Mouse (Mus musculus): ENCODE results near the gene Bcl2l13.
"Not testable (repeated sequence)": the region's sequence is repeated elsewhere in the genome, so short reads cannot be mapped to it uniquely, and the experiment has no call there.

The Bcl2l13 gene

DNA sequence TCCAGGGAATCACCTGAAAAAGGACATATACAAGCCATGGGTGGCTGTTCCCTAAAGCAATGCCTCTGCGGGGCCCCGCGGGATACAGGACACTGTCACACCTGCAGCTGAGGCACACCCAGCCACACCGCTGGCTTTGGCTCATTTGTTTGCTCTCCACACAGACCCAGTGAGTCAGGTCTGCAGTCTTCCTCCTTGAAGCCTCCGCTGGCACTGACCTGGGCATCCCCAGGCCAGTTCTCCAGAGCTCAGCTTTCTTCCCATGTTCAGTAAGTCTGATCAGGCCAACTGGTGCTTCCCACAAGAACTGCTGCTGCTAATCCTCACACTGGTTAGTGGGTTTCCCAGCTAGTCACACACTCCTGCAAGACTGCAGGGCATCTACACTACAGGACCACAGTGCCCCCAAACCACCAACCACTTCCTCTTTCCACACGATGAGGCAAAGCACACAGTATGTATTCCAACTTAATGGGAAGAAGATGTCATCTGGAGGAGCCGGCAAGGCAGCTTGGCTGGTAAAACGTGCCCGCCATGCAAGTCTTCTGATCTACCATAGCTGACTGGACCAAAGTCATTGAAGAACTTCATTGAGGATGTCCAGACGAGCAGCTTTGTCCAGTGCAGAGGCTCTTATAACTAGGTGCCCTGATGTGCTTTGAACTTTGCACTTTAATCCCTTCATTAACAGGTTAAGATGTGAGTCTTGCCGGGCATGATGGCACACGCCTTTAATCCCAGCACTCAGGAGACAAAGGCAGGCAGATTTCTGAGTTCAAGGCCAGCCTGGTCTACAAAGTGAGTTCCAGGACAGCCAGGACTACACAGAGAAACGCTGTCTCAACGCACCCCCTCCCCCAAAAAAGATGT is 66.0 kb downstream of the Bcl2l13 start:
- DNase-seq (ENCODE audit: low spot score in 2 of 2), result no peak

DNA sequence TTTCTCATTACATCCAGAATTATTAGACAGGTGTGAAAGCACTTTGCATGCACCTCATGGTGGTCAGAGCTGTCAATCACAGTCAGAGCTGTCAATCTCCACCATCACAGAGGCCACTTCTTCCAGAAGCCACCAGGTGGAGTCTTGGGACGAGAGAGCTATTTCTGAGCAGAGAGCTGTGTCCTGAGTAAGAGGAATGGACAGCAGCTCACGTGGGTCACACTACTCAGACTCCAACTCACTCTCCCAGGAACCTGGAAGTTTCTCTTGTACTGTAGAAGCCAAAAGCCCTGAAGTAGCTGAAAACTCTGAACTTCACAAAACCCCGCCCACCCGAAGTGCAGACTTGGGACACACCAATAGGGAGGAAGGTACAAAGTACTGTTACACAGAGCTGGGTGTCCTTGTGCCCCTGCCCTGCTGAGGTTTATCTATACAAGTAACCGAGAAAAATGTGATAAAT is 67.5 kb downstream of the Bcl2l13 start:
- no peak for DNase-seq (ENCODE audit: low spot score in 2 of 2)

DNA sequence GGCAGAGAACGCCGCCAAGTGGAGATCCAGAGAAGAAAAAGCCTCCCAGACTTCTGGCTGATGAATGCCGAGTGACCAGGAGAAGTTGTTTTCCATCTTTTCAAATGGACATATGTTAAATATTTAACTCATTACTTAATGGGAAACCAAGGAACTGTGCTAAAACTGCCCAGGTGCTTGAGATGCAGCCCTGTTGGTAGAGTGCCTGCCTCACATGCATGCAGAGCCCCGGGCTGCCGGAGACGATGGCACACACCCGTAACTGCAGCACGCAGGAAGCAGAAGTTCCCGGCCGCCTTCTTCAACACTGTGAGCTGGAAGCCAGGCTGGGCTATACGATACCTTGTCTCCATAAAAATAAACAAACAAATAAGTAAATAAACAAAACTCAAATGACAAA is 67.9 kb downstream of the Bcl2l13 start:
- no peak for DNase-seq (ENCODE audit: low spot score in 2 of 2)

GRCm38 (mm10) chr6:120905111-120905510 is 69.1 kb downstream of the Bcl2l13 start:
- DNase-seq (ENCODE audit: low spot score in 2 of 2), result no peak

- DNase-seq (ENCODE audit: low spot score in 2 of 2), result no peak
These were observed 70.5 kb downstream of the Bcl2l13 start for GRCm38 (mm10) chr6:120906521-120906920.

GRCm38 (mm10) chr6:120907876-120908597 is 72.0 kb downstream of the Bcl2l13 start:
- DNase-seq (ENCODE audit: low spot score in 2 of 2), result not testable (repeated sequence)

- DNase-seq (ENCODE audit: low spot score in 2 of 2), result no peak
These were observed 73.5 kb downstream of the Bcl2l13 start for GRCm38 (mm10) chr6:120909501-120909900.

GRCm38 (mm10) chr6:120911213-120912007 is 75.4 kb downstream of the Bcl2l13 start:
- peak in 1 of 2 experiments; percentile 20 for DNase-seq (ENCODE audit: low spot score in 2 of 2)

DNA sequence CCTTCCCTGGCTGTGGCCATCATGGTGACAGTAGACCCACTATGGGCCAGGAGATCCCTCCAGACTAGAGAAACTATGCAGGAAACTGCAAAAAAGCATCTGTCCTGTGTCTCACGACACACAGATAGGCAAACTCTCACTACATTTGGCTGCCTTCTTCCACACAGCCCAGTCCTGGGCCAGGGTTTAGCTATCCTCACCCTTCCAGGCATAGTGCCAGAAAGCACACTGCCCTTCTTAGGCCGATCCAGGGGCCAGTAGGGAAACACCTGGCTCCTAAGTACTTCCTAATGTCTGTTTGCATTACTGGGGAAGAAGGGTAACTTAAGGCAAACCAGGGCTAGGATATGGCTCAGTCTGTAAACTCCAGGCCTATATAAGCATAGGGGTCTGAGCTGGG is 76.9 kb downstream of the Bcl2l13 start:
- DNase-seq (ENCODE audit: low spot score in 2 of 2), result no peak

DNA sequence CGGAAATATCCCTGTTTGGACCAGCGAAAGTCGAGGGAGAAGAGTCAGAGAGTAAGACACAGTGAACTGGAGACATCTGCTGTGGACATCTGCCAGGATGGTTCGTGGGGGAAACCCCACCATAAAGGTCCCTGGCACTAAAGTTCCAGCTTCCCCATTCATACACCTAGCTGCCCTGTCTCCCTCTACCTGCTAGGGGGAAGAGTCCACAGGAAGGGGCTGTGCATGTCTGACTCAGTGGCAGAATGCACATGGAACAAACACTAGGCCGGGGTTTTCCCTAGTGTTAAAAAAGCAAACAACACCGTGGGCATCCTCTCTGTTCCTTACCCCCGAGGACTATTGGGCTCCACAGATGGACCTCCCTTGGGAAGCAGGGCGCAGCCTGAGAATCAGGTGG is 77.8 kb downstream of the Bcl2l13 start:
- no peak for DNase-seq (ENCODE audit: low spot score in 2 of 2)

- DNase-seq (ENCODE audit: low spot score in 2 of 2), result no peak
These were observed 78.5 kb downstream of the Bcl2l13 start for GRCm38 (mm10) chr6:120914533-120914910.

DNA sequence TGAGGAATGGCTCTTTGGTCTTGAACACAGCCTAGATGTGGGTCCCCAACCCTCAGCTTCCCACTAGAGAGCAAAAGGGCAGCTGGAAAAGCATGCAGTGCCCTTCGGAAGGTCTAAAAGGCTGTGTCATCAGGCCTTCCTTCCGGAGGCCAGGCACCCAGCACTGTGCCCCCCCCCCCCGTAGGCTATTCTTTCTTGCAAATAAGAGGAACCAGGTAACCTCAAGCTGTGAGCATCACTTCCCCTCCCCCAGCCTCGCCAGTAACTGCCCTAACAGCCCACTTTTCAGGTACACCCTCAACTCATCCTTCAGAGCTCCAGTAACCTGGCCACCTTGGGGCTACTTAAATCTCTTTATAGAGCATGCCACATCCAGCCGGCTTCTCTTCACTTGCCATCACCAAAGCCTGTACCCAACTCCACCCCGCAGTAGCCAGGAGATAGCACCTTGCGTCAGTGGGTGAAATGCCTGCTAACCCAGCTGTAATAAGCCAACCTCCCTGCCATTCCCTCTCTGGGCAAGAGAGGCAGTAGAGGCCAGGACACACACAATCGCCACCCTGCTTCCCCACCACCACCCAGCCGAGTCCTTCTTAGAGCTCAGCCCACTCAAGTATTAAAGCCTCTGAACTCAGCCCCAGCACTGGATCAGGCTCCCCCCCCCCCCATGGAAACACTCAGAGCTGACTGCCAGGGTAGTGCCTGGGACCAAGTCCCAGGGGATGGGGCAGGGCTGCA is 79.1 kb downstream of the Bcl2l13 start:
- no peak for DNase-seq (ENCODE audit: low spot score in 2 of 2)

DNA sequence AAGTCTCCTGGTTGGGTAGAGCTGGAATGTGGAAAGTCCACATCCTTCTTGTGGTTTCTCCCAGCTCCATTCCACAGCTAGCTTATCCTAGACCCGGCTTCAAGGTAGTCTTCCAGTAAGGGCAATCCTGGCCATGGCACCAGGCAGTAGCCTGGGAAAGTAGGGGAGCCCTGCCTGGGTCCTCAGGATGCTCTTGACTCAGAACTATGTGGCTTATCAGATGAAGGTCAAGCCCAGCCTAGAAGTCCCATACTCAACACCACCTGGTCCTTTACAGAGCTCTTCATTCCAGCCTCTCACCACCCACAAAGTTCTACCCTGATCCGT is 79.6 kb downstream of the Bcl2l13 start:
- DNase-seq (ENCODE audit: low spot score in 2 of 2), result no peak

GRCm38 (mm10) chr6:120916074-120916971 is 80.3 kb downstream of the Bcl2l13 start, which contains the start of gene Bid:
TSS of gene Bid (minus strand) at chr6:120916853.
- DNase-seq (ENCODE audit: low spot score in 2 of 2), result peak; percentile 92

DNA sequence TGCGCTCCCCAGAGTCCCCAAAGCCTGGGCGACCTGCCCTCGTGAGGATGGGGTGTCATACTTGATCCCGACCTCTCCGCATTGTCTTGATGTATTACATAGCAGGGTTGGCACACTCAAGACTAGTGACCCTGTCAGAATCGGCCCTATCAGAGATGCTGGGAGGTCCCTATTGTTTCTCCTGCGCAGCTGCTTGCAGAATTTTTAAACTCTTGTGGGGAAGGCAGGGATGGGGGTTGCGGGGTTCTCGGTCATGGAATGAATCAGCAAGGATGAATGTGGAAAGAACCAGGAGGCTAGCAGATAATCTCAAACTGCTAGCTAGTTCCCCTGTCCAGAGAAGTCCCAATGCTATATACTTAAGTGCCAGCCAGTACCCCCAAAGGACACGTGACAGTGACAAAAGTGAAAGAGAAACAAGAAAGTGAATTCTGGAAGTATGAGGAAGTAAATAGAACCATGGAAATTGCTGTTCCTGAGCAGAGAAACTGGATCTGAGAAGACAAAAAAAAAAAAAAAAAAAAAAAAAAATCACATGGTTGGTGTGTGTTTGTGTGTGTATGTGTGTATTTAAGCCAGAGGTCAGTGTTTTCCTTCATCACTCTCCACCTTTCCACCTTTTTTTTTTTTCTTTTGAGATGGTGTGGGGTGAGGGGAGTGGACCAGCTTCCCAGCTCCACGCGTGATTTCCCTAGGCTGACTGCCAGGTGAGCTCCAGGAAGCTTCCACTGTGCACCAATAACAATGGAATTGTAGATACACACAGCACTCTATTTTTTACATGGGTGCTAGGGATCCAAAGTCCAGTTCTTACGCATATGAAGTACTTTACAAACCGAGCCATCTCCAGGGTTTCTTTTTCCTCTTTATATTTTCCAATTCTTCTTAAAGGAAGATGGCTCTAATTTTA is 81.2 kb downstream of the Bcl2l13 start:
- DNase-seq (ENCODE audit: low spot score in 2 of 2), result not testable (repeated sequence)

- DNase-seq (ENCODE audit: low spot score in 2 of 2), result no peak
These were observed 82.0 kb downstream of the Bcl2l13 start for GRCm38 (mm10) chr6:120917975-120918374.

DNA sequence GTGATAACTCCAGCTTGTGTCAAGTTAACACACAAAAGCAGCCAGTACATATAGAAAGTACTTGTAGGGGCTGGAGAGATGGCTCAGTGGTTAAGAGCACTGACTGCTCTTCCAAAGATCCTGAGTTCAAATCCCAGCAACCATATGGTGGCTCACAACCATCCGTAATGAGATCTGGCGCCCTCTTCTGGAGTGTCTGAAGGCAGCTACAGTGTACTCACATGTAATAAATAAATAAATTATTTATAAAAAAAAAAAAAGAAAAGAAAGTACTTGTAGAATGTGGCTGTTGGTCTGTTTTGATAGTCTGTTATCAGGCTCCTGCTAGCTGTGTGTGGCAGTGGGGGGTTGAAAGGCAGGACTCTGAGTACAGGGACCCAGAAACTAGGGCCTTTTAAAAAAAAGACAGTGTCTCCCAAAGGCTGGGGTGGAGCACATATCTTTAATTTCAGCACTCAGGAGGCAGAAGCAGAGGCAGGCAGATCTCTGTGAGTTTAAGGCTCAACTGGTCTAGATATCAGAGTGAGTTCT is 88.8 kb downstream of the Bcl2l13 start:
- not testable (repeated sequence) for DNase-seq (ENCODE audit: low spot score in 2 of 2)

DNA sequence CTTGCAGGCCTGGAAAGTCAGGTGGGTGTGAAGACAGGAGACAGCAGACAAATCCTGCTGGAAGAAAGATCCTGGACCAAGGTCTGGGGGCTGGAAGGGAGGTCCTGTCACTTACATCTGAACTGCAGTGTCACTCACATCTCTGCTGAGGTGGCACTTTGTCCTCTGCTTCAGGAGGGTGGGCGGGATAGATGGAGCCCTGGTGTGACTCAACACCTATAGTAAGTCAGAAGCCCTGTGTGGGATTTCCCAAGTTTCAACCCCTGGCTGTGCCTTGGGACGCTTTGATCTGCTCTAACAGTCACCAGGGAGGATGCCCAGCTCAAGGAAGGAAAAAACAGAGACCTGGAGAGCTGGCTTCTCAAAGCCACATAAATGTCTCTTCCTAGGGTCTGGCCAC is 90.9 kb downstream of the Bcl2l13 start:
- no peak for DNase-seq (ENCODE audit: low spot score in 2 of 2)

DNA sequence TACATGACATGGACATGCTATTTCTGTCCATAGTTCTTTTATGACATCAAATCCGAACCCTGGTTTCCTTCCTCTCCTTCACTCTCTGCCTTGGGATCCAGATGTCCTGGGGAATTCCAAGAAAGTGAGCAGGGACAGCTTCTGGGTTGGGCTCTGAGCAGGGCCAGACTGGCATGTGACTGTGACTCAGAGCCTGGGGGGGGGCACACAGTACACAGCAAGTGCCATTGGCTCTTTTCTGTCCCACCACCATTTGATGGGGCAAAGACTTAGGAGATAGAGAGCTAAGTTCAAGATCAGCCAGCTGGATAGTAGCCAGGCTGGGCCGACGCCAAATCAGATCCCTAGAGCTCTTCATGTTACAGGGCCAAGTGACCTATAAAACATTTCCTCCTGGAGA is 91.8 kb downstream of the Bcl2l13 start:
- DNase-seq (ENCODE audit: low spot score in 2 of 2), result peak in 1 of 2 experiments; percentile 62
